Mouse (Mus musculus) frontal cortex, postnatal 10 days (tissue): ENCODE data around the gene Hdac8.
A peak's percentile ranks its signal among the peaks of the same experiment; 100 is the strongest.

Experiments
- DNase-seq, 2 experiments: peaks; one replicate each; pipeline ENCODE4 v3.0.0; 2022; ENCODE audit warnings: low spot score in 2 of 2, mixed read lengths in 1 of 2

Hdac8 gene

GRCm38 (mm10) chrX:102339396-102340155 is 165.6 kb downstream of the Hdac8 start:
- no peak for DNase-seq

GRCm38 (mm10) chrX:102319696-102320095 is 185.5 kb downstream of the Hdac8 start:
- no peak for DNase-seq

GRCm38 (mm10) chrX:102319252-102319651 is 185.9 kb downstream of the Hdac8 start:
- no peak for DNase-seq

- DNase-seq = no peak
Measured at GRCm38 (mm10) chrX:102318782-102319181, 186.4 kb downstream of the Hdac8 start.

- DNase-seq = no peak
Measured at GRCm38 (mm10) chrX:102311119-102311518, 194.0 kb downstream of the Hdac8 start.

- no peak for DNase-seq
Measured at GRCm38 (mm10) chrX:102307511-102307910, 197.6 kb downstream of the Hdac8 start.

- DNase-seq = no peak
Measured at GRCm38 (mm10) chrX:102305806-102306205, 199.4 kb downstream of the Hdac8 start.

- no peak for DNase-seq
Measured at GRCm38 (mm10) chrX:102304914-102305313, 200.2 kb downstream of the Hdac8 start.

GRCm38 (mm10) chrX:102302476-102302875 is 202.7 kb downstream of the Hdac8 start:
- DNase-seq = no peak

GRCm38 (mm10) chrX:102284889-102285288 is 220.3 kb downstream of the Hdac8 start:
- DNase-seq = no peak

GRCm38 (mm10) chrX:102262620-102263345 is 242.4 kb downstream of the Hdac8 start:
- DNase-seq = no peak

- DNase-seq = no peak
Measured at GRCm38 (mm10) chrX:102259772-102260171, 245.4 kb downstream of the Hdac8 start.

- peak; percentile 5 to 13 for DNase-seq
Measured at GRCm38 (mm10) chrX:102253892-102254291, 251.3 kb downstream of the Hdac8 start.

GRCm38 (mm10) chrX:102251937-102252860 is 253.0 kb downstream of the Hdac8 start, which contains the start of gene Cited1:
Cited1 (minus strand) TSS chrX:102252181.
- peak; percentile 43 to 58 for DNase-seq

GRCm38 (mm10) chrX:102251221-102251936 is 253.8 kb downstream of the Hdac8 start:
- DNase-seq = peak in 1 of 2 experiments; percentile 10

GRCm38 (mm10) chrX:102250891-102251170 is 254.3 kb downstream of the Hdac8 start:
- no peak for DNase-seq

GRCm38 (mm10) chrX:102250150-102250890 is 254.8 kb downstream of the Hdac8 start:
- no peak for DNase-seq

GRCm38 (mm10) chrX:102244334-102244733 is 260.8 kb downstream of the Hdac8 start:
- no peak for DNase-seq
